10 mouse cellular contexts compared by ENCODE assay signal in genomic region chr9:23101990-23102796, GRCm38 (mm10).
DNase-seq lines count a peak whose midpoint lies in the region; ATAC-seq and TF ChIP-seq lines count a peak whose summit lies in the region.
"Had no signal": no experiment of that assay in that cellular context is flagged by ENCODE, and none has a peak within 500 bp of the region (broad histone marks: within the 10 kb centered on the region; RNA-seq: fewer than 3 reads in every experiment).

No protein-coding gene starts in this region.

- ATAC-seq in kidney, embryonic 14.5 days (ENCODE audit: low FRiP score, low TSS enrichment), result no peak
- peak; percentile 85 for ATAC-seq in hindbrain, embryonic 16.5 days

- no peaks in the 10 kb centered on the region for H3K9me3 ChIP-seq in kidney, embryonic 14.5 days (ENCODE audit: control insufficient read depth, low read length)
- H3K9me3 ChIP-seq in hindbrain, embryonic 16.5 days (ENCODE audit: control insufficient read depth, low read length), result no peaks in the 10 kb centered on the region
- H3K9me3 ChIP-seq: heart, embryonic 13.5 days; midbrain, embryonic 12.5 days had no signal

- DNase-seq in kidney, adult 2 months, result peak; percentile 34
- peak; percentile 50 to 59 for DNase-seq in cerebellum, postnatal 10 days
- peak; percentile 10 for DNase-seq in lung, postnatal 14 days
- DNase-seq in heart, adult 9 months (ENCODE audit: low spot score in 2 of 2), result no peak
- DNase-seq in heart, adult 18-20 months, result no peak
- no peak for DNase-seq in thymus, postnatal 0 days (ENCODE audit: low spot score)

- no peaks in the 10 kb centered on the region for H3K27me3 ChIP-seq in kidney, adult 2 months (replicated peaks; ENCODE audit: control insufficient read depth, insufficient read depth, low read length)
- H3K27me3 ChIP-seq in kidney, embryonic 14.5 days (ENCODE audit: control insufficient read depth, insufficient read depth, low read length), result no peaks in the 10 kb centered on the region
- no peaks in the 10 kb centered on the region for H3K27me3 ChIP-seq in hindbrain, embryonic 16.5 days (replicated peaks; ENCODE audit: control insufficient read depth, insufficient read depth, low read length)
- H3K27me3 ChIP-seq: heart, embryonic 13.5 days; midbrain, embryonic 12.5 days had no signal

- no peak overlapping the region for H3K9ac ChIP-seq in kidney, embryonic 14.5 days (ENCODE audit: low read depth, low read length)
- no peak overlapping the region for H3K9ac ChIP-seq in hindbrain, embryonic 16.5 days (ENCODE audit: low read depth, low read length)
- H3K9ac ChIP-seq: heart, embryonic 13.5 days; midbrain, embryonic 12.5 days had no signal

- no peak overlapping the region for H3K4me2 ChIP-seq in kidney, embryonic 14.5 days (replicated peaks; ENCODE audit: low read depth, low read length)
- H3K4me2 ChIP-seq in hindbrain, embryonic 16.5 days (ENCODE audit: low read length), result no peak overlapping the region
- H3K4me2 ChIP-seq: heart, embryonic 13.5 days; midbrain, embryonic 12.5 days had no signal

- no peak overlapping the region for H3K4me3 ChIP-seq in kidney, adult 2 months (ENCODE audit: insufficient read depth, low read depth, low read length)
- H3K4me3 ChIP-seq in kidney, embryonic 14.5 days (ENCODE audit: low read length), result no peak overlapping the region
- H3K4me3 ChIP-seq in hindbrain, embryonic 16.5 days (ENCODE audit: low read length), result no peak overlapping the region
- H3K4me3 ChIP-seq: heart, embryonic 13.5 days; midbrain, embryonic 12.5 days had no signal

- TF ChIP-seq POLR2A in kidney, adult 2 months (IDR thresholded peaks at IDR 0.05; ENCODE audit: low read depth, low read length), result no peak

- H3K4me1 ChIP-seq in kidney, adult 2 months (ENCODE audit: control insufficient read depth, insufficient read depth, low read length), result no peaks in the 10 kb centered on the region
- no peaks in the 10 kb centered on the region for H3K4me1 ChIP-seq in kidney, embryonic 14.5 days (ENCODE audit: control insufficient read depth, insufficient read depth, low read length)
- no peaks in the 10 kb centered on the region for H3K4me1 ChIP-seq in hindbrain, embryonic 16.5 days (ENCODE audit: control insufficient read depth, insufficient read depth, low read depth, low read length)
- H3K4me1 ChIP-seq: heart, embryonic 13.5 days; midbrain, embryonic 12.5 days had no signal

- H3K36me3 ChIP-seq in kidney, adult 2 months (ENCODE audit: control insufficient read depth, insufficient read depth, low read length), result no peaks in the 10 kb centered on the region
- H3K36me3 ChIP-seq in kidney, embryonic 14.5 days (ENCODE audit: control insufficient read depth, insufficient read depth, low read length), result no peaks in the 10 kb centered on the region
- no peaks in the 10 kb centered on the region for H3K36me3 ChIP-seq in hindbrain, embryonic 16.5 days (ENCODE audit: control insufficient read depth, insufficient read depth, low read length)
- H3K36me3 ChIP-seq: heart, embryonic 13.5 days; midbrain, embryonic 12.5 days had no signal

- no peak for TF ChIP-seq CTCF in kidney, adult 2 months (conservative IDR thresholded peaks at IDR 0.05; ENCODE audit: insufficient read depth, insufficient read length, low read depth, low read length)

- 65% methylated on average over 9 of the region's 9 CpGs for WGBS in kidney, adult 2 months
- 49% methylated on average over 9 of the region's 9 CpGs for WGBS in kidney, embryonic 14.5 days
- WGBS in hindbrain, embryonic 16.5 days, result 60% methylated on average over 9 of the region's 9 CpGs

- no peak overlapping the region for H3K27ac ChIP-seq in kidney, adult 2 months (ENCODE audit: insufficient read depth, low read depth, low read length)
- no peak overlapping the region for H3K27ac ChIP-seq in kidney, embryonic 14.5 days (ENCODE audit: low read depth, low read length)
- H3K27ac ChIP-seq in hindbrain, embryonic 16.5 days (ENCODE audit: low read depth, low read length), result no peak overlapping the region
- H3K27ac ChIP-seq: heart, embryonic 13.5 days; midbrain, embryonic 12.5 days had no signal

Comparison
In these comparisons a context has a peak if more than half of its experiments do, and no peak if none do; other contexts are left out.
1. DNase-seq: peak in kidney, adult 2 months (single experiment), cerebellum, postnatal 10 days (2 of 2) and lung, postnatal 14 days (single experiment); none in heart, adult 9 months (0 of 2), heart, adult 18-20 months (0 of 2) and thymus, postnatal 0 days (single experiment).